Mouse (Mus musculus) limb, embryonic 11.5 days (tissue): ENCODE measurements around the gene Gpr182. TPM values are rescaled to one million over a fixed set of nuclear protein-coding genes. Genes with fewer than 3 reads are reported as not detected.

Experiments used
- ATAC-seq: fragments of 200-750 bp; cut with Nextera tagmentation; 2 replicates; pipeline ENCODE4 v1.8.0; 2017; ENCODE audit warnings: low read depth; ENCODE audit not compliant: insufficient number of reproducible peaks, low FRiP score, low TSS enrichment
- DNase-seq: peaks from one replicate; pipeline ENCODE4 v3.0.0-alpha.2; 2015; ENCODE audit warnings: low spot score
- H3K27ac ChIP-seq: fragments of 300-500 bp; sonication (generic); replicated peaks from 2 replicates; pipeline ENCODE4 v1.5.1; 2014; ENCODE audit warnings: low read depth, mild to moderate bottlenecking, low read length
- H3K27me3 ChIP-seq: fragments of 300-500 bp; sonication (generic); 2 replicates; pipeline ENCODE4 v1.6.1; 2014; ENCODE audit warnings: mild to moderate bottlenecking, low read length, mixed read lengths; ENCODE audit not compliant: control insufficient read depth, insufficient read depth
- H3K36me3 ChIP-seq: fragments of 300-500 bp; sonication (generic); 2 replicates; pipeline ENCODE4 v1.6.1; 2014; ENCODE audit warnings: mild to moderate bottlenecking, low read length, moderate library complexity, mixed read lengths; ENCODE audit not compliant: control insufficient read depth, insufficient read depth
- H3K4me1 ChIP-seq: fragments of 300-500 bp; sonication (generic); 2 replicates; pipeline ENCODE4 v1.6.1; 2014; ENCODE audit warnings: low read length, mixed read lengths; ENCODE audit not compliant: control insufficient read depth, insufficient read depth
- H3K4me2 ChIP-seq: fragments of 300-500 bp; sonication (generic); 2 replicates; pipeline ENCODE4 v1.6.1; 2014; ENCODE audit warnings: low read depth, mild to moderate bottlenecking, moderate library complexity; ENCODE audit not compliant: severe bottlenecking
- H3K4me3 ChIP-seq: fragments of 300-500 bp; sonication (generic); 2 replicates; pipeline ENCODE4 v1.5.1; 2014; ENCODE audit warnings: low read depth, low read length
- H3K9ac ChIP-seq: fragments of 300-500 bp; sonication (generic); 2 replicates; pipeline ENCODE4 v1.6.1; 2014; ENCODE audit warnings: mild to moderate bottlenecking, low read length
- H3K9me3 ChIP-seq: fragments of 300-500 bp; sonication (generic); 2 replicates; pipeline ENCODE4 v1.6.1; 2016; ENCODE audit warnings: low read length; ENCODE audit not compliant: control insufficient read depth
- WGBS: fragments of 180-500 bp; shearing (Covaris S2); extraction: QIAGEN DNeasy Blood & Tissue Kit; methylation state at CpG from one replicate; pipeline ENCODE4 v1.1.7; 2014; 5-methylcytosine and 5-hydroxymethylcytosine counted together
- polyA plus RNA-seq: library from polyadenylated mRNA; unstranded; fragments of >200 nt; fragmentation: Nextera tagmentation; extraction: Ambion mirVana; gene quantifications from 2 replicates; pipeline ENCODE4 v1.2.1, GENCODE M21; 2014

Gene Gpr182
- polyA plus RNA-seq, 1 experiment from 2014 or later = 0.33 TPM

- no peak overlapping the region for H3K27ac ChIP-seq
- H3K9ac ChIP-seq = no peak overlapping the region
- H3K36me3 ChIP-seq = no peaks in the 10 kb centered on the region
- no peak for DNase-seq
- no peaks in the 10 kb centered on the region for H3K27me3 ChIP-seq
- H3K9me3 ChIP-seq = no peaks in the 10 kb centered on the region
- no peak overlapping the region for H3K4me2 ChIP-seq
- no peaks in the 10 kb centered on the region for H3K4me1 ChIP-seq
- 46% methylated on average over 4 of the region's 4 CpGs for WGBS
- ATAC-seq = no peak; the same call in 1 of the 2 replicates
- H3K4me3 ChIP-seq = no peak overlapping the region
Measured at GRCm38 (mm10) chr10:127703299-127703698, 48.2 kb downstream of the Gpr182 start.

GRCm38 (mm10) chr10:127698966-127699365, 52.6 kb downstream of the Gpr182 start:
- no peaks in the 10 kb centered on the region for H3K36me3 ChIP-seq

More at GRCm38 (mm10) chr10:127698966-127699365, 52.6 kb downstream of the Gpr182 start:
- no peak overlapping the region for H3K4me2 ChIP-seq
- H3K9me3 ChIP-seq = no peaks in the 10 kb centered on the region
- no peak overlapping the region for H3K27ac ChIP-seq
- no peak overlapping the region for H3K9ac ChIP-seq
- no peak overlapping the region for H3K4me3 ChIP-seq
- H3K27me3 ChIP-seq = no peaks in the 10 kb centered on the region
- ATAC-seq (no peak), DNase-seq (no peak)
- 93% methylated on average over 7 of the region's 7 CpGs for WGBS
- no peaks in the 10 kb centered on the region for H3K4me1 ChIP-seq

Other genes with a start within 250 kb of the Gpr182 start
- gene Ndufa4l2, start 236.8 kb downstream of the Gpr182 start, polyA plus RNA-seq = 0.48 and 0.96 TPM in 2 replicates
- 102 and 104 TPM in 2 replicates for gene Shmt2, start 229.3 kb downstream of the Gpr182 start, polyA plus RNA-seq
- gene Nxph4, start 217.2 kb downstream of the Gpr182 start, polyA plus RNA-seq = 0.95 and 1.2 TPM in 2 replicates
- 57.6 and 63.2 TPM in 2 replicates for gene Lrp1, start 130.6 kb downstream of the Gpr182 start, polyA plus RNA-seq
- 5.7 and 7.2 TPM in 2 replicates for gene Stat6, start 108.7 kb downstream of the Gpr182 start, polyA plus RNA-seq
- 12.5 and 15.0 TPM in 2 replicates for gene Nemp1, start 84.8 kb downstream of the Gpr182 start, polyA plus RNA-seq
- gene Nab2, start 83.2 kb downstream of the Gpr182 start, polyA plus RNA-seq = 12.7 and 13.1 TPM in 2 replicates
- 0.40 and 0.61 TPM in 2 replicates for gene Myo1a, start 46.6 kb downstream of the Gpr182 start, polyA plus RNA-seq
- gene Tac2, start 27.3 kb downstream of the Gpr182 start, polyA plus RNA-seq = 1.9 and 2.9 TPM in 2 replicates
- gene Zbtb39, start 12.2 kb downstream of the Gpr182 start, polyA plus RNA-seq = 7.2 and 7.7 TPM in 2 replicates
- gene Rdh1, start 8.0 kb upstream of the Gpr182 start, polyA plus RNA-seq = not detected in 2 replicates
- not detected in 2 replicates for gene Rdh16f1, start 8.1 kb upstream of the Gpr182 start, polyA plus RNA-seq
- 0.11 TPM in 1 of 2 replicates, not detected in the other for gene Rdh9, start 24.7 kb upstream of the Gpr182 start, polyA plus RNA-seq
- not detected in 2 replicates for gene Rdh16, start 49.4 kb upstream of the Gpr182 start, polyA plus RNA-seq
- not detected in 2 replicates for gene Rdh19, start 98.2 kb upstream of the Gpr182 start, polyA plus RNA-seq
- not detected in 2 replicates for gene Rdh16f2, start 114.7 kb upstream of the Gpr182 start, polyA plus RNA-seq
- not detected in 2 replicates for gene Rdh7, start 137.1 kb upstream of the Gpr182 start, polyA plus RNA-seq
- not detected in 2 replicates for gene Sdr9c7, start 146.8 kb upstream of the Gpr182 start, polyA plus RNA-seq